8 mouse cellular contexts compared by ENCODE assay signal in the genomic region with DNA sequence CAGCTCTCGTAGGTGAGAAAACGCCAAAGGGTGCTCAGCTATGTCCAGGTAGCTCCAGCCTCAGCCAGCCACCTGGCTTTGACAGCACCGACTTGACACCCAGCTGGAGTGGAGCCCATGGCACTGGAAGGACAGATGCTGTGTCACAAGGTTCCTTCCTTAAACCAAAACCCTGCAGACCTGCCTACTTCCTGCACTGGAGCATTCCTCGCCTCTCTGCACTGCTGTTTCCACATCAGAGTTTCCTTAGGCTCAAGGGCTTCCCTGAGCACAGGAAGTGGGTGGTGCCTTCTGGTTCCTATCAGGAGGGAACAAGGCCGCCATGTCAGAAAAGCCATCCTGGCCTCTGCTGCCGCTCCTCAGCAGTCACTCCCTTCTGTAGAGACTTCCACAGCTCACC. TPM values are rescaled to one million over a fixed set of nuclear protein-coding genes. Genes with fewer than 3 reads are reported as not detected.
A peak's percentile ranks its signal among the peaks of the same experiment; 100 is the strongest.
DNase-seq lines count a peak whose midpoint lies in the region; ATAC-seq lines count a peak whose summit lies in the region.

No protein-coding gene starts in this region.

- no peak overlapping the region for H3K9ac ChIP-seq in kidney, embryonic 14.5 days (ENCODE audit: low read depth, low read length)
- H3K9ac ChIP-seq in embryonic facial prominence, embryonic 14.5 days (ENCODE audit: low read depth, low read length), result no peak overlapping the region
- no peak overlapping the region for H3K9ac ChIP-seq in kidney, embryonic 15.5 days

- no peak overlapping the region for H3K27ac ChIP-seq in kidney, embryonic 14.5 days (ENCODE audit: low read depth, low read length)
- H3K27ac ChIP-seq in embryonic facial prominence, embryonic 14.5 days (replicated peaks; ENCODE audit: low read depth, low read length), result peak overlapping the region; percentile 6; the same call in 1 of the 2 replicates
- peak overlapping the region; percentile 42; the same call in 1 of the 2 replicates for H3K27ac ChIP-seq in kidney, embryonic 15.5 days

- no peak for ATAC-seq in kidney, embryonic 14.5 days (ENCODE audit: low FRiP score, low TSS enrichment)
- no peak for ATAC-seq in embryonic facial prominence, embryonic 14.5 days (ENCODE audit: low read depth)
- ATAC-seq in kidney, embryonic 15.5 days (replicated peaks; ENCODE audit: low FRiP score), result no peak
- peak; percentile 94 for ATAC-seq in megakaryocyte progenitor cell, adult 5-6 weeks (replicated peaks; ENCODE audit: poor library complexity)

- no peaks in the 10 kb centered on the region for H3K9me3 ChIP-seq in kidney, embryonic 14.5 days (ENCODE audit: control insufficient read depth, low read length)
- no peaks in the 10 kb centered on the region for H3K9me3 ChIP-seq in embryonic facial prominence, embryonic 14.5 days (ENCODE audit: control insufficient read depth, low read length)
- no peaks in the 10 kb centered on the region for H3K9me3 ChIP-seq in kidney, embryonic 15.5 days (replicated peaks)

- no peak overlapping the region for H3K4me2 ChIP-seq in kidney, embryonic 14.5 days (replicated peaks; ENCODE audit: low read depth, low read length)
- no peak overlapping the region for H3K4me2 ChIP-seq in embryonic facial prominence, embryonic 14.5 days (ENCODE audit: low read depth, low read length)
- H3K4me2 ChIP-seq in kidney, embryonic 15.5 days, result no peak overlapping the region

- WGBS in kidney, embryonic 14.5 days, result 70% methylated on average over 6 of the region's 6 CpGs
- WGBS in embryonic facial prominence, embryonic 14.5 days, result 57% methylated on average over 6 of the region's 6 CpGs
- WGBS in kidney, embryonic 15.5 days, result 77% methylated on average over 6 of the region's 6 CpGs

- peak; percentile 69 for DNase-seq in kidney, adult 11 months
- DNase-seq in embryonic facial prominence, embryonic 14.5 days (ENCODE audit: low spot score), result no peak
- DNase-seq in embryo, embryonic 11 days, result no peak
- DNase-seq in cerebellum, postnatal 36 days, result no peak
- DNase-seq in urinary bladder, postnatal 14 days (ENCODE audit: low spot score), result no peak

- no peak overlapping the region for H3K4me3 ChIP-seq in kidney, embryonic 14.5 days (ENCODE audit: low read length)
- H3K4me3 ChIP-seq in embryonic facial prominence, embryonic 14.5 days (ENCODE audit: low read depth, low read length), result no peak overlapping the region
- no peak overlapping the region for H3K4me3 ChIP-seq in kidney, embryonic 15.5 days (replicated peaks)

- H3K4me1 ChIP-seq in kidney, embryonic 14.5 days (ENCODE audit: control insufficient read depth, insufficient read depth, low read length), result peaks cover 35% of the 10 kb centered on the region
- peaks cover 15% of the 10 kb centered on the region for H3K4me1 ChIP-seq in embryonic facial prominence, embryonic 14.5 days (ENCODE audit: control insufficient read depth, insufficient read depth, low read length)
- peaks cover 71% of the 10 kb centered on the region for H3K4me1 ChIP-seq in kidney, embryonic 15.5 days

- H3K36me3 ChIP-seq in kidney, embryonic 14.5 days (ENCODE audit: control insufficient read depth, insufficient read depth, low read length), result no peaks in the 10 kb centered on the region
- H3K36me3 ChIP-seq in embryonic facial prominence, embryonic 14.5 days (ENCODE audit: control insufficient read depth, insufficient read depth, low read length), result no peaks in the 10 kb centered on the region
- H3K36me3 ChIP-seq in kidney, embryonic 15.5 days, result no peaks in the 10 kb centered on the region

- H3K27me3 ChIP-seq in kidney, embryonic 14.5 days (ENCODE audit: control insufficient read depth, insufficient read depth, low read length), result no peaks in the 10 kb centered on the region
- H3K27me3 ChIP-seq in embryonic facial prominence, embryonic 14.5 days (replicated peaks; ENCODE audit: control insufficient read depth, insufficient read depth, low read length), result no peaks in the 10 kb centered on the region
- H3K27me3 ChIP-seq in kidney, embryonic 15.5 days, result no peaks in the 10 kb centered on the region

RNA-seq across cellular contexts. Expression of a gene that starts 51.3 kb away (rescaled TPM):
- 6.6 and 12.9 TPM in 2 replicates for polyA plus RNA-seq in kidney, embryonic 14.5 days (2014; fragmentation: Nextera tagmentation; extraction: Ambion mirVana)
- polyA plus RNA-seq in embryonic facial prominence, embryonic 14.5 days (2014; fragmentation: Nextera tagmentation; extraction: Ambion mirVana), result 10.0 and 11.0 TPM in 2 replicates
- polyA plus RNA-seq in kidney, embryonic 15.5 days (2015; fragmentation: Nextera tagmentation; extraction: Ambion mirVana), result 16.9 and 17.4 TPM in 2 replicates
- 0.84 and 1.5 TPM in 2 replicates for total RNA-seq in megakaryocyte progenitor cell, adult 5-6 weeks (2015)
- total RNA-seq in megakaryocyte progenitor cell, adult 5-6 weeks (2017), result 2.0 and 2.3 TPM in 2 replicates
